Mouse (Mus musculus) embryo, embryonic 10 days (tissue): ENCODE data around the gene Otop3.

Experiments used
- DNase-seq: peaks from one replicate; pipeline ENCODE4 v3.0.0-alpha.2; 2015; ENCODE audit warnings: low spot score

The Otop3 gene

GRCm38 (mm10) chr11:115319704-115320383 is 14.7 kb upstream of the Otop3 start:
- no peak for DNase-seq

- peak; percentile 79 for DNase-seq
Measured at GRCm38 (mm10) chr11:115321906-115322693, 12.4 kb upstream of the Otop3 start, which contains the start of gene Ush1g. TSS of gene Ush1g (minus strand) at chr11:115322041.

- no peak for DNase-seq
Measured at GRCm38 (mm10) chr11:115323354-115323753, 11.2 kb upstream of the Otop3 start.

- no peak for DNase-seq
Measured at GRCm38 (mm10) chr11:115326730-115327129, 7.8 kb upstream of the Otop3 start.

- no peak for DNase-seq
Measured at GRCm38 (mm10) chr11:115329339-115329738, 5.2 kb upstream of the Otop3 start.

- no peak for DNase-seq
Measured at GRCm38 (mm10) chr11:115335223-115335622, 692 bp downstream of the Otop3 start.

GRCm38 (mm10) chr11:115336115-115336514 is 1.6 kb downstream of the Otop3 start:
- peak; percentile 39 for DNase-seq

- DNase-seq: no peak
Measured at GRCm38 (mm10) chr11:115337350-115337749, 2.8 kb downstream of the Otop3 start.

GRCm38 (mm10) chr11:115337826-115338225 is 3.3 kb downstream of the Otop3 start:
- DNase-seq: no peak

- DNase-seq: no peak
Measured at GRCm38 (mm10) chr11:115341246-115341645, 6.7 kb downstream of the Otop3 start.

- no peak for DNase-seq
Measured at GRCm38 (mm10) chr11:115341866-115342265, 7.3 kb downstream of the Otop3 start.

- no peak for DNase-seq
Measured at GRCm38 (mm10) chr11:115344967-115345366, 10.4 kb downstream of the Otop3 start.

- peak; percentile 73 for DNase-seq
Measured at GRCm38 (mm10) chr11:115345515-115345914, 11.0 kb downstream of the Otop3 start.

- DNase-seq: no peak
Measured at GRCm38 (mm10) chr11:115348681-115349248, 14.2 kb downstream of the Otop3 start.

- DNase-seq: no peak
Measured at GRCm38 (mm10) chr11:115349976-115350375, 15.4 kb downstream of the Otop3 start.

GRCm38 (mm10) chr11:115353375-115353774 is 18.8 kb downstream of the Otop3 start:
- DNase-seq: no peak

- peak; percentile 93 for DNase-seq
Measured at GRCm38 (mm10) chr11:115354183-115354582, 19.7 kb downstream of the Otop3 start.

GRCm38 (mm10) chr11:115358468-115358867 is 23.9 kb downstream of the Otop3 start:
- peak; percentile 86 for DNase-seq

GRCm38 (mm10) chr11:115359293-115359692 is 24.8 kb downstream of the Otop3 start:
- DNase-seq: no peak

GRCm38 (mm10) chr11:115359726-115360125 is 25.2 kb downstream of the Otop3 start:
- DNase-seq: no peak

GRCm38 (mm10) chr11:115364136-115364535 is 29.6 kb downstream of the Otop3 start:
- DNase-seq: no peak

GRCm38 (mm10) chr11:115366039-115366705 is 31.6 kb downstream of the Otop3 start:
- no peak for DNase-seq
